Mouse (Mus musculus) forebrain, embryonic 13.5 days (tissue): Measurements from ENCODE around the gene Rem1. TPM values are rescaled to one million over a fixed set of nuclear protein-coding genes. Genes with fewer than 3 reads are reported as not detected.

Experiments
- ATAC-seq: fragments of 200-750 bp; cut with Nextera tagmentation; 2 replicates; pipeline ENCODE4 v1.8.0; 2017
- H3K27ac ChIP-seq: fragments of 300-500 bp; sonication (generic); 2 replicates; pipeline ENCODE4 v1.5.1; 2015; ENCODE audit warnings: inconsistent platforms, mild to moderate bottlenecking, moderate library complexity
- H3K27me3 ChIP-seq: fragments of 300-500 bp; sonication (generic); 2 replicates; pipeline ENCODE4 v1.6.1; 2015; ENCODE audit warnings: mild to moderate bottlenecking, inconsistent platforms
- H3K36me3 ChIP-seq: fragments of 300-500 bp; sonication (generic); 2 replicates; pipeline ENCODE4 v1.6.1; 2015; ENCODE audit warnings: mild to moderate bottlenecking, inconsistent platforms; ENCODE audit not compliant: poor library complexity, severe bottlenecking
- H3K4me1 ChIP-seq: fragments of 300-500 bp; sonication (generic); 2 replicates; pipeline ENCODE4 v1.6.1; 2015; ENCODE audit warnings: inconsistent platforms
- H3K4me2 ChIP-seq: fragments of 300-500 bp; sonication (generic); 2 replicates; pipeline ENCODE4 v1.6.1; 2015; ENCODE audit warnings: inconsistent platforms, mild to moderate bottlenecking, moderate library complexity
- H3K4me3 ChIP-seq: fragments of 300-500 bp; sonication (generic); 2 replicates; pipeline ENCODE4 v1.5.1; 2015; ENCODE audit warnings: mild to moderate bottlenecking, inconsistent platforms
- H3K9ac ChIP-seq: fragments of 300-500 bp; sonication (generic); 2 replicates; pipeline ENCODE4 v1.6.1; 2015; ENCODE audit warnings: mild to moderate bottlenecking, inconsistent platforms
- H3K9me3 ChIP-seq: fragments of 300-500 bp; sonication (generic); replicated peaks from 2 replicates; pipeline ENCODE4 v1.6.1; 2016; ENCODE audit warnings: inconsistent platforms
- WGBS: fragments of 180-500 bp; shearing (Covaris S2); methylation state at CpG from one replicate; pipeline ENCODE4 v1.1.7; 2015; 5-methylcytosine and 5-hydroxymethylcytosine counted together
- polyA plus RNA-seq: library from polyadenylated mRNA; unstranded; fragments of >200 nt; fragmentation: Nextera tagmentation; extraction: Ambion mirVana; gene quantifications from 2 replicates; pipeline ENCODE4 v1.2.1, GENCODE M21; 2015

Gene Rem1
- polyA plus RNA-seq, 1 experiment from 2014 or later = 0.19 TPM

GRCm38 (mm10) chr2:152612193-152612592, 14.6 kb upstream of the Rem1 start:
- no peak for ATAC-seq

GRCm38 (mm10) chr2:152615563-152615962, 11.2 kb upstream of the Rem1 start:
- H3K9ac ChIP-seq = no peak overlapping the region
- no peaks in the 10 kb centered on the region for H3K36me3 ChIP-seq
- no peak overlapping the region for H3K4me3 ChIP-seq
- H3K27me3 ChIP-seq = no peaks in the 10 kb centered on the region
- H3K27ac ChIP-seq = no peak overlapping the region
- no peak overlapping the region for H3K4me2 ChIP-seq
- WGBS = 11% methylated on average over 7 of the region's 7 CpGs
- no peaks in the 10 kb centered on the region for H3K4me1 ChIP-seq
- H3K9me3 ChIP-seq = no peaks in the 10 kb centered on the region
- peak; percentile 43; the same call in 1 of the 2 replicates for ATAC-seq

More at GRCm38 (mm10) chr2:152612193-152612592, 14.6 kb upstream of the Rem1 start:
- no peaks in the 10 kb centered on the region for H3K36me3 ChIP-seq
- H3K4me1 ChIP-seq = no peaks in the 10 kb centered on the region
- no peak overlapping the region for H3K4me2 ChIP-seq
- no peak overlapping the region for H3K27ac ChIP-seq
- no peak overlapping the region for H3K9ac ChIP-seq
- H3K27me3 ChIP-seq = no peaks in the 10 kb centered on the region
- H3K4me3 ChIP-seq = no peak overlapping the region
- no peaks in the 10 kb centered on the region for H3K9me3 ChIP-seq
- 41% methylated on average over 7 of the region's 8 CpGs for WGBS

GRCm38 (mm10) chr2:152616470-152616869, 10.3 kb upstream of the Rem1 start:
- 84% methylated on average over 6 of the region's 6 CpGs for whole genome bisulfite sequencing
- no peaks in the 10 kb centered on the region for H3K36me3 ChIP-seq
- H3K4me1 ChIP-seq = no peaks in the 10 kb centered on the region
- no peak overlapping the region for H3K9ac ChIP-seq
- H3K27ac ChIP-seq = no peak overlapping the region
- no peak for ATAC-seq
- no peaks in the 10 kb centered on the region for H3K9me3 ChIP-seq
- H3K4me2 ChIP-seq = no peak overlapping the region
- H3K27me3 ChIP-seq = no peaks in the 10 kb centered on the region
- no peak overlapping the region for H3K4me3 ChIP-seq

- Histone ChIP-seq H3K27ac (no peak overlapping the region), H3K4me2 (no peak overlapping the region), H3K9ac (no peak overlapping the region), H3K9me3 (no peaks in the 10 kb centered on the region), H3K4me3 (no peak overlapping the region), H3K36me3 (no peaks in the 10 kb centered on the region), H3K27me3 (no peaks in the 10 kb centered on the region), H3K4me1 (no peaks in the 10 kb centered on the region)
- no peak for ATAC-seq
- 57% methylated on average over 5 of the region's 5 CpGs for WGBS
Measured at GRCm38 (mm10) chr2:152617374-152617773, 9.4 kb upstream of the Rem1 start.

- Histone ChIP-seq H3K9me3 (no peaks in the 10 kb centered on the region), H3K4me1 (no peaks in the 10 kb centered on the region)
- 75% methylated on average over 9 of the region's 9 CpGs for WGBS
Measured at GRCm38 (mm10) chr2:152620367-152621134, 6.2 kb upstream of the Rem1 start.

GRCm38 (mm10) chr2:152622151-152622550, 4.6 kb upstream of the Rem1 start:
- no peak overlapping the region for H3K9ac ChIP-seq
- no peak overlapping the region for H3K27ac ChIP-seq
- H3K9me3 ChIP-seq = no peaks in the 10 kb centered on the region
- no peak overlapping the region for H3K4me2 ChIP-seq
- no peaks in the 10 kb centered on the region for H3K36me3 ChIP-seq
- 91% methylated on average over 13 of the region's 13 CpGs for WGBS
- no peak overlapping the region for H3K4me3 ChIP-seq
- H3K4me1 ChIP-seq = peaks cover 8% of the 10 kb centered on the region
- ATAC-seq = no peak
- H3K27me3 ChIP-seq = peaks cover 21% of the 10 kb centered on the region

More at GRCm38 (mm10) chr2:152620367-152621134, 6.2 kb upstream of the Rem1 start:
- H3K4me3 ChIP-seq = no peak overlapping the region
- ATAC-seq = no peak
- H3K27me3 ChIP-seq = peaks cover 5% of the 10 kb centered on the region
- H3K27ac ChIP-seq = no peak overlapping the region
- H3K4me2 ChIP-seq = no peak overlapping the region
- no peaks in the 10 kb centered on the region for H3K36me3 ChIP-seq
- H3K9ac ChIP-seq = no peak overlapping the region

GRCm38 (mm10) chr2:152622953-152623352, 3.8 kb upstream of the Rem1 start, which contains the start of gene Defb25:
Gene Defb25 (minus strand): TSS chr2:152623053.
- peaks cover 11% of the 10 kb centered on the region for H3K4me1 ChIP-seq
- H3K4me2 ChIP-seq = no peak within 1 kb of the TSS
- no peak within 1 kb of the TSS for H3K9ac ChIP-seq
- H3K4me3 ChIP-seq = no peak within 1 kb of the TSS
- H3K27me3 ChIP-seq = peaks cover 29% of the 10 kb centered on the region
- H3K27ac ChIP-seq = no peak within 1 kb of the TSS
- ATAC-seq = no peak
- H3K36me3 ChIP-seq = no peaks in the 10 kb centered on the region
- H3K9me3 ChIP-seq = no peaks in the 10 kb centered on the region
- 80% methylated on average over 7 of the region's 7 CpGs for WGBS

GRCm38 (mm10) chr2:152624566-152624965, 2.2 kb upstream of the Rem1 start:
- Histone ChIP-seq H3K27me3 (peaks cover 45% of the 10 kb centered on the region), H3K4me1 (peaks cover 11% of the 10 kb centered on the region), H3K4me3 (no peak overlapping the region), H3K4me2 (no peak overlapping the region), H3K27ac (no peak overlapping the region), H3K9ac (no peak overlapping the region), H3K36me3 (no peaks in the 10 kb centered on the region), H3K9me3 (no peaks in the 10 kb centered on the region)
- no peak for ATAC-seq
- WGBS = 87% methylated on average over 2 of the region's 2 CpGs

- H3K27ac ChIP-seq = no peak overlapping the region
- no peak overlapping the region for H3K9ac ChIP-seq
- 0 out of 2 replicates have a peak, but pooled peaks have one; percentile 27 for ATAC-seq
- H3K4me3 ChIP-seq = no peak overlapping the region
- peaks cover 50% of the 10 kb centered on the region for H3K27me3 ChIP-seq
- H3K9me3 ChIP-seq = no peaks in the 10 kb centered on the region
- no peak overlapping the region for H3K4me2 ChIP-seq
- H3K4me1 ChIP-seq = peaks cover 11% of the 10 kb centered on the region
- no peaks in the 10 kb centered on the region for H3K36me3 ChIP-seq
- WGBS = 0% methylated on average over 1 of the region's 1 CpGs
Measured at GRCm38 (mm10) chr2:152625256-152625655, 1.5 kb upstream of the Rem1 start.

GRCm38 (mm10) chr2:152628066-152628465, 1.3 kb downstream of the Rem1 start:
- Histone ChIP-seq H3K4me2 (no peak overlapping the region), H3K27me3 (peaks cover 51% of the 10 kb centered on the region), H3K9ac (no peak overlapping the region), H3K9me3 (no peaks in the 10 kb centered on the region), H3K4me3 (no peak overlapping the region), H3K4me1 (peaks cover 11% of the 10 kb centered on the region), H3K27ac (no peak overlapping the region), H3K36me3 (no peaks in the 10 kb centered on the region)
- 44% methylated on average over 17 of the region's 17 CpGs for WGBS
- ATAC-seq = no peak

GRCm38 (mm10) chr2:152629239-152629638, 2.5 kb downstream of the Rem1 start:
- peaks cover 54% of the 10 kb centered on the region for H3K27me3 ChIP-seq
- 76% methylated on average over 3 of the region's 3 CpGs for WGBS
- H3K4me3 ChIP-seq = no peak overlapping the region
- no peak overlapping the region for H3K27ac ChIP-seq
- ATAC-seq = no peak
- H3K4me2 ChIP-seq = no peak overlapping the region
- H3K4me1 ChIP-seq = peaks cover 14% of the 10 kb centered on the region
- H3K9ac ChIP-seq = no peak overlapping the region
- H3K9me3 ChIP-seq = no peaks in the 10 kb centered on the region
- H3K36me3 ChIP-seq = no peaks in the 10 kb centered on the region

- H3K27me3 ChIP-seq = peaks cover 54% of the 10 kb centered on the region
- no peaks in the 10 kb centered on the region for H3K36me3 ChIP-seq
- H3K9me3 ChIP-seq = no peaks in the 10 kb centered on the region
Measured at GRCm38 (mm10) chr2:152629904-152630303, 3.2 kb downstream of the Rem1 start.

More at GRCm38 (mm10) chr2:152629904-152630303, 3.2 kb downstream of the Rem1 start:
- 85% methylated on average over 6 of the region's 6 CpGs for WGBS
- ATAC-seq = no peak
- no peak overlapping the region for H3K4me3 ChIP-seq
- H3K27ac ChIP-seq = no peak overlapping the region
- no peak overlapping the region for H3K4me2 ChIP-seq
- H3K4me1 ChIP-seq = peaks cover 14% of the 10 kb centered on the region
- H3K9ac ChIP-seq = no peak overlapping the region
